Mouse (Mus musculus): ENCODE data around the gene Nr1h4.

Gene Nr1h4

DNA sequence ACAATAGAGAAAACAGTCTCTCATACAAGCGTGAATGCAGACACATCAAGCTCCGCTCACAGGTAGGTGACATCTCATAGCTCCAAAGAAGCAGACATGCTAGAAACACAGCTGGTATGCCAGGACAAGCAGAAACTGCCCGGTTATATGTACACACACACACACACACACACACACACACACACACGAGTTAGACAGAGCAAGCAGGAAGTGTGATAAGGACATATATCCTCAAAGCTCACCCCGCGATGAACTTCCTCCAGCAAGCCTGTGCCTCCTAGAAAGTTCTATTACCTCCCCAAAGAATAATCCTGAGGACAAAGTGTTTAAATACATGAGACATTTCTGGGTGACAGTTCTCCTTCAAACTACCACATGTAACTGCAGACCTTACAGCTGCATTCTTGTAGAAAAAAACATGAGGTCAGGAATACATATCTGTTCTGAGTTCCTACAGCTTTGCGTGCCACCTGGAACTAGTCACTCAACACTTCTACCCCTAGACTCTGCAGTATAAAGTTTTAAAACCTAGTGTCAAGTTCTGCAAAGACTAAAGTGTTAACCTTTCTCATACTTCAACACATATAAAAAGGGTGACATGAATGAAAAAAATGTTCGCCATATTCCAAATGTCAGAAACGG lies 11.5 kb downstream of the Nr1h4 start:
- no peak for DNase-seq (ENCODE audit: low spot score)

DNA sequence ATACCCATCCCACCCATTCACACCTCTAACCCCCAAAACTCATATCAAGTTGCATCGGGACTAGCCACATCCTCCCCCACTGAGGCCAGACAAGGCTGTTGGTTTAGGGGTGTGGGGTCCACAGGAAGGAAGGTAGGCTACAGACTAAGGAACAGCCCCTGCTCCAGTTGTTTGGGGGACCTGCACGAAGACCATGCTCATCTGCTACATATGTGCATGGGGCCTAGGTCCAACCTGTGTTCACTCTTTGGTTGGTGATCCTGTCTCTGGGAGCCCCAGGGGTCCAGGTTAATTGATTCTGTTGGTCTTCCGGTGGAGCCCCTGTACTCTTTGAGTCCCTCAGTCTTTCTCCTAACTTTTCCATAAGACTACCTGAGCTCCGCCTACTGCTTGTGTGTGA lies 13.0 kb downstream of the Nr1h4 start:
- no peak for DNase-seq (ENCODE audit: low spot score)

DNA sequence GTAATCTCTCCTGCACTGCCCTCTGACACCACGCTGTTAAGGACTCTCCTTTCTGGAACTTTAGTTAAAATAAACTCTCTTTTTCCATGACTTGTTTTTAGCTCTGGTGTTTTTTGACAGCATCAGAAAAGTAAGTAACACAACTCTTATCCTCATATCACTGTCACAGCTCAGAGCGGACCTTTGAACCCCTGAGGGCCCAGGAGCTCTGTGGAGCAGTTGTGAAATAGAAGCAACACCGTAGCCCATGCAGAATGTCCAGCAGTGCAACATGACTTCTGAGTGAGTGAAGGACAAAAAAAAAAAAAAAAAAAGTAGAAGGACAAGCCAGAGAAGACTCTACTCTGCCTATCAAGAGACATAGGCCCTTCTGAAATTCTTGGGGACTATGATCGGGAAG lies 14.2 kb downstream of the Nr1h4 start:
- no peak for DNase-seq (ENCODE audit: low spot score)

DNA sequence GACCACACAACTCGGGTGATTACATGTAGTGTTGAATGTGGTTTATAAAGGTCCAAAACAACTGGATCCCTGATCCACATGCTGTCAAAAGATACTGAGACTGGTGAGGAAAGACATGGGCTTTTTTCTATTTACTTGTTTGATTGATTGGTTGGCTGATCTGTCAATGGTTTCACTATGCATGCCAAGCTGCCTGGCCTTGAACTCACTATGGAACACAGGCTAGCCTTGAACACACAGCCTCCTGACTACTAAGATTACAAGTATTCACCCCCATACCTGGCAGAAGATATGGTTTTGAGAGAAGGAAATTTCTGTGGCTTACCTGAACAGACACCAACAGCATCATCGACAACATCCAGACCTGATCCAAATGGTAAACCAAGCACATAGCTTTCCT lies 15.0 kb downstream of the Nr1h4 start:
- DNase-seq (ENCODE audit: low spot score), result no peak

DNA sequence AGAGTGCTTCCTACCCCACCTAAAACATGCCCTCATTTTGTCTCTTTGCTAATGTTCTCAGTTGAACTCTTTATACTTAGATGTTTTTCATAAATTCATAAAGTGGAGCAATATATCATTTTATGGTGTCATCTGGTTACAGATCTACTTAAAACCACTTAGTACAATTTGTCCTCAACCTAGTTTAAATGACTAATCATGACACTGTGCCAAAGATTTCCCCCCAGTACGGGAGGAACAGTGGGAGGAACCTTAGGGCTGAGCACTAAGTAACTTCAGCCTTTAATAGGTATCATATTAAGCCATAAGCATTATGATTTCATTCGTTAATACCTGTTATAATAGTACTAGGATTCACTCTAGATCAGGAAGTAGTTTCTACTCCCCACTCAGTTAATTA lies 17.6 kb downstream of the Nr1h4 start:
- DNase-seq (ENCODE audit: low spot score), result no peak

DNA sequence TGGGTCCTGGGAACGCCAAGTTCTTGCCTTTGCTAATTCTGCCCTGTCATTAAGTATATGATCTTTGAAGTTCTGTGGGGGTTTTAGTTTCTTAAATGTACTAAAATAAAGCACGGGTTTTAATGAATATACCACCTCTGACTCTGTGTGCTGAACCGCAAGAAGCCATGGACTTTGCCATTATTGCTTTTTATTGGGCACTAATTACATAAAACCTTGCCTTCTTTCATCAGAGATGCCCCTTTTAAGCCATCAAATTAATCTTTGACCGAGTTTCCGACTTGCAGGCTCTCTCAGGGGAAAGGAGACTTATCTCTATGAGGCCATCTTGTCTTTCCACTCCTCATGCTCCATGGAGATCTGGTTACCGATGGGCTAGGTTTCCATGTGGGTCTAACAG lies 20.8 kb downstream of the Nr1h4 start:
- no peak for DNase-seq (ENCODE audit: low spot score)

DNA sequence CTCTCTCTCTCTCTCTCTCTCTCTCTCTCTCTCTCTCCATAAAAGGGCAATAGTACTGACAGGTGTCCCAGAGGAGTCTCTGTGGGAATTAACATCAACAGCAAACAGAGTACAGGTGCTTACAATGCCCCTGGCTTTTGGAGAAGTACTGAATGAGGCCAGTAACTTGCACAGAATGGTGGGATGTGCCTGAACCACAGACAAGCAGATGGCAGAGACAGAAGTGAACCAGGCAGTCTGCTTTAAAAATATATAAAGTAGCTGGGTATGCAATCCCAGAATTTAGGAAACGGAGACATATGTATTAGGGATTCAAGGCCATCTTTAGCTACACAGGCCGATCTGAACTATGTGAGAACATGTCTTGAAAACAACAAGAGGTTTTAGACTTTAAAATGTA lies 22.8 kb downstream of the Nr1h4 start:
- no peak for DNase-seq (ENCODE audit: low spot score)

DNA sequence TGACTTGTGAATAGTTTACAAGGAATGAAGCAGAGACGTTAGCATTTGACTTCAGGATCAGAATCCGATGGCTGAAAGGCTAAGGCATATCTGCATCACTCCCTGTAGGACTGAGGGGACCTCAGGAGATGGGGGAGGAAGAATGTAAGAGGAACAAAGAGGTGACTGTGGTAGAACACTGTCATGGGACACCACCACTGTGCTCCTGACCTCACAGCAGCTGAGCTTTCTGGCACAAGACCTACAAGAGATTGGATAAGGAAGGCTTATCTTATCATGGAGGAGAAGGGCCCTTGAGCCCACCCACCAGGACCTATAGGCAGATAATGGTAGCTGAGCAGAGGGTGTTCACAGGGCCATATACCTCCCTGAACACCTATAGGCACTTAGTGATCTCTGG lies 24.8 kb downstream of the Nr1h4 start:
- no peak for DNase-seq (ENCODE audit: low spot score)

DNA sequence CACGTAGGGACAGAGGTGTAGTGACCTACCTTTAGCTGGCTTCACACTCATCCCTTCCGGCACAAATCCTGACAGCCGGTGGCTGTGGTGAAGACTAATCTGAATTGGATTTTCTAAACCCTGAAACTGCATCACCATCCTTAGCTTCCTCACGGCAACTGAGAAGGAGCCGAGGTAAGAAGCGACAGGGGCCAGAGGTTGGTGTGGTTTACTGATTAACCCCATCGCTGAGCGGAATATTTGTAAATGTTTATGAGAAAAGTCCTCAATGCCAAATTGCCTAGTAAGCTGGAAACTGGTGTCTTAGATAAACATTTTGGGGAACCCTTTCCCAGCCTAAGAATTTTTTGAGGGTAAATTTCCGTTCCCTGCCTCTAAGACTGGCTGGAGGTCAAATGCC lies 26.9 kb downstream of the Nr1h4 start:
- no peak for DNase-seq (ENCODE audit: low spot score)

DNA sequence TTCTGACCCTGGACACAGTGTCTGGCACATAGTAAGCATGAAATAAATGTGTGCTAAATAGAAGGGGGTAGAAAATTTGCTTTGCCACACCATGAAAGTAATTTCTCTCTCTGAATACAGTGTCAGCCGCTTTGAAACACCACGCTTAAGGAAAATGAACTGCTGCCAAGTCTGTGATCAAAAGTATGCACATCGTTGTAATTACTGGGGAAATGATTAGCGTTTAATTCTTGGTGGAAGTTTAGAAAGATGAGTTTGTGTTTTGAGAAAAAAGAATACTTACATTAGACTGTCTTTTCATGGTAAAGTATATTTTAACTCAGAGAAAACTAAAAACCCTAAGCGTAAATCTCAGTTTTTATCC lies 27.8 kb downstream of the Nr1h4 start:
- no peak for DNase-seq (ENCODE audit: low spot score)

DNA sequence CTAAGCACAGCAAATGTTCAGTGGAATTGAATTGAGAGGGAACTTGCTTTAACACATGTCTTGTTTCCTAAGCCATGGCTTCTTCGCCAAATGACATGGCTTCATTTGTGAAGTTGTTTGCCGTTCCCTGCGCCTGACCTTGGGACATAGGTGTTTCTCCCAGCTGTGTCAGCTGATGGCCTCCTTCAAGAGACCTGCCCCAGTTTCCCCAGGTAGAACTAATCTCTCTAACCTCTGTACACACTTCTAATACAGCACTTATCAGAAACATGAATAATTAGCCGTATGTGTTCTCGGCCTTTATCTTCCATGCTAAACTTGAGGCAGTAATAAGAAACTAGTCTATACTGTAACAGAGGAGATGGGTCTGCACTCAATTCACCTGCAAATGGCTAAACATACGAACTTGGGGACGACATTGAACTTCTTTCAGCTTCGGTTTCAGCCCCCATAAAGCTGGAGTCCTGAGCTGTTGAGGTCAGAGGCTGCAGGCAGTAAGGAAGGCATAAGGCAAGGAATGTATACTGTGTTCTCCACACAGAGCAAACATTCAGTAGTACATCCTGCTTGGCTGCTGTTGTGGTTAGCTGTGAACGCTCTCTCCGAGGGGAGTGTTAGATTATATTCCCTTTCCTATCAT lies 28.3 kb downstream of the Nr1h4 start:
- DNase-seq (ENCODE audit: low spot score), result no peak

DNA sequence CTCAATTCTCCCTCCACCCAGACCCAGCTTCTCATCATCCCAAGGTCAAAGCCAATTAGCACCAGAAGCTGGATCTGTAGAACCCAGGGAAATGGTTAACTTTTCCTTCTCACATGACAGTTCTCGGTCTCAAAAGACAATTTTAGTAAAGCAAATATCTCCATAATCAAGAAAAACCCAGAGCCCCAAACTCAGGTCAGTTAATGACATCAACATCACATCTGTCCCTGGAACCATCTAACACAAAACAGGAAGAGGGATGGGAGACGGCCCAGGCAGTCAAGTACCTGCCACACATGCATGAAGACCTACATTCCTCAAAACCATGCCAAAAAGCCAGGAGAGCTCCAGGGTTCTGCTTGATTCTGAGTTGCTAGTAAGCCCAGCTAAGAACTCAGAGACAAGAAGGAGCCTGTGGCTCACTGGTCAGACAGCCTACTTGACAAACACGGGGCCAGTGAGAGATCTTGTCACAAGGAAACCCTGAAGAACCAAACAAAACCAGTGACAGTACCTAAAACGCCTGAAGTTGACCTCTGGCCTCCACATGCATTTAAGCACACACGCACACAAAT lies 30.3 kb downstream of the Nr1h4 start:
- DNase-seq (ENCODE audit: low spot score), result no peak

DNA sequence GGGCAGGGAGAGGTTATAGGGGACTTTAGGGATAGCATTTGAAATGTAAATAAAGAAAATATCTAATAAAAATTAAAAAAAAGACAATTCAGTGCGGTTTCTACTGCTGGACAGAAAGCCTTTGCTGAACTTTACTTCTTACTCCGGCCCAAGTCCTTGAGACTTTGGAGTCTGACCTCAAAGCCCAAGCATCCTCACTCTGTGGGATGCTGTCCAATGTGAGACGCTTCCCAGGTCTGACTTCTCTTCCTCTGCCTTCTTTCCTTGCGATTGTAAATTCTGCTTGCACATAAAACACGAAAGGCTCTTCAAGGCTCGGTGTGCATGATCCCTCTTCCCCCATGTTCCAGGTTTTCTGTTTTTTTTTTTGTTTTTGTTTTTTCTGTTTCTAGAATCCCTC lies 31.5 kb downstream of the Nr1h4 start:
- no peak for DNase-seq (ENCODE audit: low spot score)

DNA sequence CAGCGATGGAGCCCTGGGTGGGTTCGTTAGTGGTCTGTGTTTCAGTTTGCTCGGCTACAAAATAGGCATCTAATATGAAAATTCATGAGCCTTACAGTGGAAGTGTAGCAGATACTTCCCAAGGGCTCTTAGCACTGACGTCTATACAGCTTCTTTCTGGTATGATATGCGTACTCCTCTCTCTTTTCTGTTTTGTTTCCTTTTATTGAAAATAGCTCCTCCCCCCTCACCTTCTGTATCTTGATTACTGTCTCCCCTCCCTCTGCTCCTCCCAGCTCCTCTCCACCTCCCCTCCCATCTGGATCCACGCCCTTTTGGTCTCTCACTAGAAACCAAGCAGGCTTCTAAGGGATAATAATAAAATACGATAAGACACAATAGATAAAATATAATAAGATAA lies 37.8 kb downstream of the Nr1h4 start:
- DNase-seq (ENCODE audit: low spot score), result no peak

DNA sequence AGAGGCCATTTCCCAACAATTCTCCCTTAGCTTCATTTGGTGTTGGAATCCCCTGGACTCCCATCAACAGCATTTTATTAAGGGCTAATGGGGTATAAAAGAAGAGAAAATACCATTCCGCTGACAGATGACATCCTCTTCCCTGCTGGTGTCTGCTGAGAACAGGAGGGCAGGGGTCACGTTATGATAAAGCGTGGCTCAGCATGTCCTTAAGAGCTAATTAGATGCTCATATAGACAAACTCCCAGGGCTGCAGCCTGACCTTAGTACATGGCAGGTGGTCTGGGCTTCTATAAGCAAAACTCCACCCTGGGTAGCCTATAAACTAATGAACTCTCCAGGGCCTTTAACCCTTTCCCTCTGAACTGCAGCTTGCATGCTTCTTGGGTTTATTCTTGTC lies 42.1 kb downstream of the Nr1h4 start:
- DNase-seq (ENCODE audit: low spot score), result no peak

DNA sequence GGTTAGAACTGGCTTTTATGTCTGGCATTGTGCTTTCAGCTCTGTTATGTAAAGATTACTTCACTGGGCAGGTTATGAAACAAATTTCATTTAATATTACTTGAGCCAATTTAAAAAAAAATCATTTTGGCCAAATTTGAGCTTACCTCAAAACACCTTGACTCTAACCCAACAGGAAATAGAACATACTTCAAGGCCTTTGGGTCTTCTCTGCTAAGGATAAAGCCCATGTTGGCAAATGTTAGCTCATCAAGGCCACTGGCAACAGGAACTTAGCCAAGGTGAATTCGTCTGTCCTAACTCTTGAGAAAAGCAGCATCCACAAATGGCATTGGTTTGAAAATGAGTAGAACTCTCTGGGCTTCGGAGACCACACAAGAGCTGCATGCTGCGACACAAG lies 43.1 kb downstream of the Nr1h4 start:
- DNase-seq (ENCODE audit: low spot score), result no peak

DNA sequence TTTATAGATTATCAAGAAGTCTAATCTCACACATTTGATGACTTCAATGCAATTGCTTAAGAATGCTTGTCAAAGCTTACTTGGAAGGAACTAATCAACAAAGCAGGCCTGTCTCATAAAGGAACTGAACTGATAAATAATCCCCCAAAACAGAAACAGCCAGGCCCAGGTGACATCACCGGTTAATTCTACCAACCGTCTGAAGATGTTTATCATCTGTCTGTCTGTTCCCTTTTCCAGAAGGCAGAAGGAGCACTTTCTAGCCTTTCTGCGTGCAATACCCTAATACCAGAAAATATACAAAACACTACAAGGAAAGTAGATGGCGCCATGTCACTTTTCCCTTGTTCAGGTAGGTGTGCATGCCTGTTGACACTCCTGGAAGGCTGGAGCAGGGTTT lies 43.9 kb downstream of the Nr1h4 start:
- DNase-seq (ENCODE audit: low spot score), result no peak

DNA sequence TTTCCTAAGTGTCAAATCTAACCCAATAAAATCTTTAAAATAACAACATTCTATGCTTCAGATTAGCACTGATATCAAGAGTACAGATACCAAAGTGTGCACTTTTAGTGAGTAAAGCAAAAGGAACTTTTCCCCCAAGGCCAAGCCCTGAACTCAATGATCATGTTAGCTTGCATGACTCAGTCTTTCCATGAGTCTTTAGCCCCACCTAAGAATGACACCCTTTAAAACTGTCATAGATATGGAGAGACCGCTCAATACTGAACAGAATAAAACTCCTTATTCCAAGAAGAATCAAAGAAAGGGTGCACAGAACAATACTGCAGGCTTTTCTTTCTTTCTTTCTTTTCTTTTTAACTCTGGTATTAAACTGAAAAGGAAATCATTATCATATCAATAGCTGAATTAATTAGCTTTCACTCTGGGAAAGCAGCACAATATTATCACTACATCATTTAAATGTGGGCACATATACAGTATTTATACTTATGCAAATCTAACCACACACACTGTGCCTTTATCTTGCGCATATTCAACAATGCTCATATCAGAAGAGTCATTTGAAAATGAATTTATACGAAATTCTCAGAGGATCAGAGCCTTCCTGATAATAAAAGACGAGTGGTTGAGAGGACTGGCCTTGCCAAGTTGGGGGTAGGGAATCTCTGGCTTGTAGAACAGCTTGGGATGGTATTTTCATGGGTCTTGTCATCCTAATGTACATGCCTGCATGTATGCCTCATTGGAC lies 46.2 kb downstream of the Nr1h4 start:
- no peak for DNase-seq (ENCODE audit: low spot score)

DNA sequence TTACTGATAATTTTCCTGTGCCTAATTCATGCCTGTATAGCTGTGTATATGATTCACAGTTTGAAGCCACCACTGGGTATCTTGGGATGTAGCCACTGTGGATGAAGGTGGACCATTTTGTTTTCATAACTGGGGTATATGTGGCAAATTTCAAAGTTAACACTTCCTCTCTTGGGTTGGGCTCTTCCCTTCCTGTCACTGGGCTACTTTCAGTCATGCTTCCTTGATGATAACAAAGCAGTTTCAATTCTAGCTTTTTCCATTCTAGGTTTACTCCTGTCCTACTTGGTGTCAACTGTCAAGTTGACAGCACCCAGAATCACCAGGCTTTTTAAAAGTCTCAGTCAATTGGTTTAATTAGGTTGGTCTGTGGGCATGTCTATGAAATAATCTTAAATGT lies 48.5 kb downstream of the Nr1h4 start:
- no peak for DNase-seq (ENCODE audit: low spot score)

DNA sequence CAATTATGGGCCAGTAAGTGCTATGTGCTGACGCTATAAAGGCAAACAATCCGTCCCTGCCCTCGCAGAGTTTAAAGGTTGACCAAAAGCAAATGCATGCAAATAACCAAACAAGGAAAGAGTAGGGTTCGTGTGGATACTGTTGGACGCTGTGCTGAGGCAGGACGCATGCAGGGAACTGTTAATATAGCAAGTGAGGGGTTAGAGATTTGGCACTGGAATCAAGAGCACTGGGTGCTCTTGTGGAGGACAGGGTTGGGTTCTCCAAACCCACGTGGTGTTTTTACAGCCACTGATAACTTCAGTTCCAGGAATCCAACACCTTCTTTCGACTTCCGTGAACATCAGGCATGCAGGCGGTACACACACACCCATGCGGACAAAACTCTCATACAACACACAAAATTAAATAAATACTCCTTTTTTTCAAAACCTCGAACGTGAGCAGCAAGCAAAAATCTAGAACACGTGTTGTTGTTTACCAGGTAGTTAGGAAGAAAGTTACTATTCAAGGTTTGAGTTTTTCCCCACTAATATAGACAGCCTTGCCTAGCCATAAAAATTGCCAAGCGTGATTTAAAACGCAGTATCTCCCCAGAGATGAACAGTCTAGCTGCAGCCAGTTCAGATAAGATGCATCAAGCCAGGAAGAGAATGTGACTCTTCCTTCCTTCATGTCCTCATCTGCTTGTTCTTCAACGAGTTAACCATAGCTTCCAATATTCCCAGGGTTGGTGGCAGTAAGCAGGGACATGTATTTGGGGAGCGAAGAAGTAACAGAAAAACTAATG lies 49.4 kb downstream of the Nr1h4 start:
- DNase-seq (ENCODE audit: low spot score), result no peak

DNA sequence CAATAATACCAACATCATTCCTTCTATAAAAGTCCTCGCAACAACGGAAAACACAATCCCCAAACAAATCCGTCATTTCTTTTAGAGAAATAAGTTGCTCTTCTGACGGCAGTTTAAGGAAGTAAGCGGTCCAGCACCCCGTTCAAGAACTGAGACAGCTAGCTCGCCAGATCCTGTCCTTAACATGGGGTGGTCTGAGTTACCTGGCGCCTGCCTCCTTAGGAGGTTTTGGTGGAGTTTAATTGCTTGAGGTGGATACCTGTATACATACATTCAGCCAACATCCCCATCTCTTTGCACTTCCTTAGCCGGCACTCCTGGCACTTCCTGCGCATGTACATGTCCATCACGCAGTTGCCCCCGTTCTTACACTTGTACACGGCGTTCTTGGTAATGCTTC lies 50.3 kb downstream of the Nr1h4 start:
- DNase-seq (ENCODE audit: low spot score), result no peak

DNA sequence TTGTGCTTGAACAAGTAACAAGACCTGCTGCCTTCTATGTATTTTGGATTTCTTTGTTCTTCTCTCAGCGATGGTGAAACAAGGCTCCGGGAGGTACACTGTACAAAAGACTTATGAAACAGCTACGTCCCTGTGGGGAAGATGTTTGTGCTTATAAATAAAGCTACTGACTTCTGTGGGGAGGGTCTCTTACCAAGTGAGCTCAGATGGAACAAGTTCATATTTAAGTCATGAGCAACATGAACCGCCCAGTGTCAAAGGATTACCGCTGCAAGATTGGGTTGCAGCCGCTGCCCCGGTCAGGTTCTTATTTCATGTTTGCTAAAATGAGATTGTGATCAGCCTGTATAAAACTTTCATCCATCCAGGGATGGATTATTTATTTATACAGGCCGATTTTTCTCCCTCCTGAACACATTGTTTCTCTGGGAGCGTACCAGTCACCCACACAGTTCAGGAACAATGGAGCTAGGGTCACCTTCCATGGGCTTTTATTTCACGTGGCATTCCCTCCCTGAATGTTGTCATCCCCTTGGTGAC lies 51.2 kb downstream of the Nr1h4 start:
- no peak for DNase-seq (ENCODE audit: low spot score)

Measured in layer of hippocampus, adult 9-10 months (tissue).